Mouse (Mus musculus) limb, embryonic 13.5 days (tissue): ENCODE measurements at regions not wholly inside any gene's neighbourhood (a gene's known extent, or its start where the extent isn't known, plus 50 kb on each side); places are given as distances from the start of the nearest gene placed in this dataset.

Experiments
- ATAC-seq: fragments of 200-750 bp; cut with Nextera tagmentation; 2 replicates; pipeline ENCODE4 v1.8.0; 2017; ENCODE audit warnings: low read depth, moderate number of reproducible peaks, moderate TSS enrichment; ENCODE audit not compliant: low FRiP score
- H3K27ac ChIP-seq: fragments of 300-500 bp; sonication (generic); 2 replicates; pipeline ENCODE4 v1.5.1; 2015; ENCODE audit warnings: inconsistent platforms, mild to moderate bottlenecking, moderate library complexity
- H3K27me3 ChIP-seq: fragments of 300-500 bp; sonication (generic); 2 replicates; pipeline ENCODE4 v1.6.1; 2015; ENCODE audit warnings: mild to moderate bottlenecking, inconsistent platforms
- H3K36me3 ChIP-seq: fragments of 300-500 bp; sonication (generic); 2 replicates; pipeline ENCODE4 v1.6.1; 2015; ENCODE audit warnings: inconsistent platforms, mild to moderate bottlenecking, moderate library complexity
- H3K4me1 ChIP-seq: fragments of 300-500 bp; sonication (generic); 2 replicates; pipeline ENCODE4 v1.6.1; 2015; ENCODE audit warnings: inconsistent platforms
- H3K4me2 ChIP-seq: fragments of 300-500 bp; sonication (generic); replicated peaks from 2 replicates; pipeline ENCODE4 v1.6.1; 2015; ENCODE audit warnings: inconsistent platforms, mild to moderate bottlenecking, moderate library complexity
- H3K4me3 ChIP-seq: fragments of 300-500 bp; sonication (generic); 2 replicates; pipeline ENCODE4 v1.5.1; 2015; ENCODE audit warnings: moderate library complexity, mild to moderate bottlenecking, inconsistent platforms
- H3K9ac ChIP-seq: fragments of 300-500 bp; sonication (generic); 2 replicates; pipeline ENCODE4 v1.6.1; 2015; ENCODE audit warnings: mild to moderate bottlenecking, inconsistent platforms
- H3K9me3 ChIP-seq: fragments of 300-500 bp; sonication (generic); 2 replicates; pipeline ENCODE4 v1.6.1; 2016; ENCODE audit warnings: inconsistent platforms
- WGBS: fragments of 180-500 bp; shearing (Covaris S2); methylation state at CpG from one replicate; pipeline ENCODE4 v1.1.7; 2015; 5-methylcytosine and 5-hydroxymethylcytosine counted together

GRCm38 (mm10) chr15:52599511-52599910, 1285.2 kb upstream of the Gm7489 start:
- Histone ChIP-seq H3K27ac (no peak overlapping the region), H3K4me3 (no peak overlapping the region), H3K9ac (no peak overlapping the region), H3K4me2 (no peak overlapping the region), H3K27me3 (no peaks in the 10 kb centered on the region), H3K36me3 (no peaks in the 10 kb centered on the region), H3K4me1 (no peaks in the 10 kb centered on the region), H3K9me3 (peaks cover 3% of the 10 kb centered on the region; the same call in 1 of the 2 replicates)
- no peak for ATAC-seq

- H3K36me3 ChIP-seq: no peaks in the 10 kb centered on the region
- no peak overlapping the region for H3K27ac ChIP-seq
- ATAC-seq: no peak
- no peak overlapping the region for H3K4me2 ChIP-seq
- peaks cover 3% of the 10 kb centered on the region; the same call in 1 of the 2 replicates for H3K9me3 ChIP-seq
- 51% methylated on average over 2 of the region's 2 CpGs for WGBS
- H3K4me3 ChIP-seq: no peak overlapping the region
- no peaks in the 10 kb centered on the region for H3K27me3 ChIP-seq
- H3K4me1 ChIP-seq: no peaks in the 10 kb centered on the region
- no peak overlapping the region for H3K9ac ChIP-seq
Measured at GRCm38 (mm10) chr15:52599957-52600356, 1284.7 kb upstream of the Gm7489 start.

- Histone ChIP-seq H3K9me3 (no peaks in the 10 kb centered on the region), H3K27ac (no peak overlapping the region), H3K36me3 (no peaks in the 10 kb centered on the region), H3K27me3 (no peaks in the 10 kb centered on the region), H3K9ac (no peak overlapping the region), H3K4me2 (no peak overlapping the region), H3K4me1 (no peaks in the 10 kb centered on the region), H3K4me3 (no peak overlapping the region)
- 85% methylated on average over 3 of the region's 3 CpGs for WGBS
- ATAC-seq: no peak
Measured at GRCm38 (mm10) chr15:52639790-52640189, 1244.9 kb upstream of the Gm7489 start.

GRCm38 (mm10) chr15:52645961-52646360, 1238.7 kb upstream of the Gm7489 start:
- no peak for ATAC-seq
- no peaks in the 10 kb centered on the region for H3K27me3 ChIP-seq
- H3K4me3 ChIP-seq: no peak overlapping the region
- H3K9ac ChIP-seq: no peak overlapping the region
- WGBS: 64% methylated on average over 2 of the region's 2 CpGs
- no peak overlapping the region for H3K27ac ChIP-seq
- no peak overlapping the region for H3K4me2 ChIP-seq
- no peaks in the 10 kb centered on the region for H3K9me3 ChIP-seq
- H3K36me3 ChIP-seq: no peaks in the 10 kb centered on the region
- H3K4me1 ChIP-seq: no peaks in the 10 kb centered on the region

DNA sequence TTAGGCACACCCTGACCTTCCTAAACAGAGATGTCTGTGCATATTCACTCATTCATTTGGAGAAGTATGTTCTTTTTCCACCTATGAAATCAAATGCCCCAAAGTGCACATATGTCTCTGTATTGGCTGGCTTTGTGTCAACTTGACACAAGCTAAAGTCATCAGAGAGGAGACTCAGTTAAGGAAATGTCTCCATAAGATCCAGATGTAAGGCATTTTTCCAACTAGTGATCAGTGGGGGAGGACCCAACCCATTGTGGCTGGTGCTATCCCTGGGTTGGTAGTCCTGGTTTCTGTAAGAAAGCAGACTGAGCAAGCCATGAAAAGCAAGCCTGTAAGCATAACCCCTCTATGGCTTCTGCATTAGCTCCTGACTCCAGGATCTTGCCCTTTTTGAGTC, 1226.8 kb upstream of the Gm7489 start:
- Histone ChIP-seq H3K4me1 (no peaks in the 10 kb centered on the region), H3K4me3 (no peak overlapping the region), H3K27me3 (no peaks in the 10 kb centered on the region), H3K4me2 (no peak overlapping the region), H3K9ac (no peak overlapping the region), H3K36me3 (no peaks in the 10 kb centered on the region), H3K27ac (no peak overlapping the region), H3K9me3 (no peaks in the 10 kb centered on the region)
- no peak for ATAC-seq
